Mouse (Mus musculus): ENCODE data around the gene Dcun1d2. TPM values are rescaled to one million over a fixed set of nuclear protein-coding genes. Genes with fewer than 3 reads are reported as not detected.
"Not testable (repeated sequence)": the region's sequence is repeated elsewhere in the genome, so short reads cannot be mapped to it uniquely, and the experiment has no call there.

Gene Dcun1d2
- 29.4 and 31.2 TPM in 2 replicates for polyA plus RNA-seq (2012; rRNA removed)

DNA sequence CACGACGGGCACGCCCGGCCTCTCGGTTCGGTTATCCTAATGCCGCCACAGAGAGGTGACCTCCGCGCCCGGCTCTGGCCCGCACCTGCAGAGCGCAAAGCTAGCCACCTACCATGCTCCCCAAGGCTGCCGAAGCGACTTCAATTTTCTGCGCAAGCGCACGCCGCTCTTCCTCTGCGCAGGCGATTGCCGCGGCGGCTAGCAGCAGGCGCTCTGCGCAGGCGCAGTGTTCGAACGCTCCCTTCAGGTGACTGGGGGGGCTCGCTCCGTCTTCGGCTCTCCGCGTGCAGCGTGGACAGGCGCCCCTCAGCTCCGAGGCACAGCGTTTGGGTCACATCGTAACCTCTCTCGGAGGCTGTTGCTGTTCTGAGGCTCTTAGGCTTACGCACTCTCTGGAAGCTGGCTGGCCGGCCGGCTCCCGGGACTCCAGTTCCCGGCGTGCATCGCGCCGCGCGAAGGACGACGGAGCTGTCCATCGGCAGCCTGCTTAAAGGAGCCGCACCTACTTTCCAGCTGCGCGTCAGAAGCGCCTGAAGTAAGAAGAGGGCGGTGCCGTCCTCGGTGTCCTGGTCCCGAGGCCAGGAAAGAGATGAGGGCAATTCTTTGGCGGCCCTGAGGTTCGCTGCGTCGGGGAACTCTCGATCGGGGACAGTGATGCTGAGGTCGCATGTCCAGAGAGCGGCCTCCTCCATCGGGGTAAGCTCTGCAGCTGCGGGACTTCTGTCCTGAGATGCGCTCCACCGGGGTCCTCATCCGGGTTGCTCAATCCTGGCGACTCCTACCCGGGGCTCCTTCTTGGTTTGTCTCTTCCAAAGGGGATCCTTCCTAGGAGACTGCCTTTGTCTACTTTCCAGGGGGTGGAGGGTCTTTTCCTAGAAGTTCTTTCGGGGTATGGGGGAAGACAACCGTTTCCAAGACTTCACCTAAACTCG is at the start of gene Dcun1d2, which contains the start of gene Tmco3:
Dcun1d2 (minus strand) TSS at position 440 of the 932 bp plus-strand sequence.
Tmco3 (plus strand) TSS at position 499 of the 932 bp plus-strand sequence.
- Histone ChIP-seq H3K27ac (ENCODE audit: control insufficient read depth, insufficient read depth, low read length) (no peak within 1 kb of the TSS), H3K4me3 (ENCODE audit: control insufficient read depth, insufficient read depth, low read length) (peak within 1 kb of the TSS; percentile 66), H3K27me3 (ENCODE audit: control insufficient read depth, insufficient read depth, low read length) (no peaks in the 10 kb centered on the region), H3K36me3 (ENCODE audit: control insufficient read depth, insufficient read depth, low read length) (no peaks in the 10 kb centered on the region), H3K4me1 (replicated peaks; ENCODE audit: control insufficient read depth, insufficient read depth, low read length) (peaks cover 6% of the 10 kb centered on the region)
- WGBS = under 1% methylated on average over 79 of the region's 79 CpGs
- DNase-seq = peak; percentile 94
- TF ChIP-seq CTCF (IDR thresholded peaks at IDR 0.05; ENCODE audit: borderline replicate concordance, control insufficient read depth, extremely low read depth, insufficient read depth, low read length, poor library complexity) (peak; percentile 69), POLR2A (IDR thresholded peaks at IDR 0.05; ENCODE audit: control insufficient read depth, extremely low read depth, insufficient read depth, low read length, poor library complexity) (peak; percentile 74; the same call in 1 of the 2 replicates)

GRCm38 (mm10) chr8:13337678-13338077 is 49.7 kb upstream of the Dcun1d2 start:
- Histone ChIP-seq H3K27ac (ENCODE audit: control insufficient read depth, insufficient read depth, low read length) (no peak overlapping the region), H3K27me3 (ENCODE audit: control insufficient read depth, insufficient read depth, low read length) (no peaks in the 10 kb centered on the region), H3K4me1 (replicated peaks; ENCODE audit: control insufficient read depth, insufficient read depth, low read length) (peaks cover 7% of the 10 kb centered on the region), H3K36me3 (ENCODE audit: control insufficient read depth, insufficient read depth, low read length) (no peaks in the 10 kb centered on the region), H3K4me3 (ENCODE audit: control insufficient read depth, insufficient read depth, low read length) (no peak overlapping the region)
- 56% methylated on average over 3 of the region's 3 CpGs for WGBS
- no peak for TF ChIP-seq CTCF (IDR thresholded peaks at IDR 0.05; ENCODE audit: borderline replicate concordance, control insufficient read depth, extremely low read depth, insufficient read depth, low read length, poor library complexity)
- TF ChIP-seq POLR2A (IDR thresholded peaks at IDR 0.05; ENCODE audit: control insufficient read depth, extremely low read depth, insufficient read depth, low read length, poor library complexity) = no peak
- DNase-seq = no peak

DNA sequence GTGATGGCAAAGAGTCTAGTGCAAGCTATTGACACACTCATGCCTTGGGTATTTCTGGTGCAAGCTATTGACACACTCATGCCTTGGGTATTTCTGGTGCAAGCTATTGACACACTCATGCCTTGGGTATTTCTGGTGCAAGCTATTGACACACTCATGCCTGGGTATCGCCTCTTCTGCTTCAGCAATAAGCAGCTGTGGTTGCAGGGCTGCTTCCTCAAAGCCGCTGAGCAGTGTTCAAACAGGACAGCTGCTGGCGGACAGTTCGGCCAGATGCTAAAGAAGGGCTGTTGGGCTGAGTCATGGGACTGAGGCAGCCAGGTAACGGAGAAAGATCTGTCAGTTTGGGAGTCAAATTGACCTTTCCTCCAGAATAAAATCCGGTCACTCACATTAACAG is 49.3 kb upstream of the Dcun1d2 start:
- not testable (repeated sequence) for DNase-seq; H3K27me3 ChIP-seq (ENCODE audit: control insufficient read depth, insufficient read depth, low read length); H3K4me3 ChIP-seq (ENCODE audit: control insufficient read depth, insufficient read depth, low read length); H3K27ac ChIP-seq (ENCODE audit: control insufficient read depth, insufficient read depth, low read length); H3K4me1 ChIP-seq (replicated peaks; ENCODE audit: control insufficient read depth, insufficient read depth, low read length); H3K36me3 ChIP-seq (ENCODE audit: control insufficient read depth, insufficient read depth, low read length)
- 45% methylated on average over 6 of the region's 6 CpGs for WGBS

DNA sequence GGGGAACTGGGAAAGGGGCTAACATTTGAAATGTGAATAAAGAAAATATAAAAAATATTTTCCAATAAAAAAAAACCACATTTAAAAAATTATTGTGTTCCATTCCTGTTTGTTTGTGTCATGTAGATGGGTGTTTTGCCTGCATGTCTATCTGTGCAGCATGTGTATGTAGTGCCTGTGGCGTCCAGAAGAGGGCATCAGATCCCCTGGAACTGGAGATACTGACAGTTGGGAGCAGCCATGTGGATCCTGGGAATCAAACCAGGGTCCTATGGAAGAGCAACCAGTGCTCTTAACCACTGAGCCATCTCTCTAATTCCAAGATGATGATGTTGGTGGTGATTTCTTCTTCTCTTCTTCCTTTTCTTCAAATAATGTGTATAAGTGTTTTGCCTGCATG is 46.7 kb upstream of the Dcun1d2 start:
- 69% methylated on average over 1 of the region's 1 CpGs for WGBS
- H3K4me1 ChIP-seq (replicated peaks; ENCODE audit: control insufficient read depth, insufficient read depth, low read length) = peaks cover 4% of the 10 kb centered on the region; the same call in 1 of the 2 replicates
- no peak overlapping the region for H3K27ac ChIP-seq (ENCODE audit: control insufficient read depth, insufficient read depth, low read length)
- no peak for DNase-seq
- H3K36me3 ChIP-seq (ENCODE audit: control insufficient read depth, insufficient read depth, low read length) = no peaks in the 10 kb centered on the region
- H3K27me3 ChIP-seq (ENCODE audit: control insufficient read depth, insufficient read depth, low read length) = no peaks in the 10 kb centered on the region
- TF ChIP-seq CTCF (IDR thresholded peaks at IDR 0.05; ENCODE audit: borderline replicate concordance, control insufficient read depth, extremely low read depth, insufficient read depth, low read length, poor library complexity) (no peak), POLR2A (IDR thresholded peaks at IDR 0.05; ENCODE audit: control insufficient read depth, extremely low read depth, insufficient read depth, low read length, poor library complexity) (no peak)
- H3K4me3 ChIP-seq (ENCODE audit: control insufficient read depth, insufficient read depth, low read length) = no peak overlapping the region

GRCm38 (mm10) chr8:13326598-13326997 is 38.7 kb upstream of the Dcun1d2 start:
- peak; percentile 24 for DNase-seq
- Histone ChIP-seq H3K27me3 (ENCODE audit: control insufficient read depth, insufficient read depth, low read length) (no peaks in the 10 kb centered on the region), H3K4me1 (replicated peaks; ENCODE audit: control insufficient read depth, insufficient read depth, low read length) (no peaks in the 10 kb centered on the region), H3K36me3 (ENCODE audit: control insufficient read depth, insufficient read depth, low read length) (no peaks in the 10 kb centered on the region), H3K27ac (ENCODE audit: control insufficient read depth, insufficient read depth, low read length) (no peak overlapping the region), H3K4me3 (ENCODE audit: control insufficient read depth, insufficient read depth, low read length) (no peak overlapping the region)
- TF ChIP-seq CTCF (IDR thresholded peaks at IDR 0.05; ENCODE audit: borderline replicate concordance, control insufficient read depth, extremely low read depth, insufficient read depth, low read length, poor library complexity) (no peak), POLR2A (IDR thresholded peaks at IDR 0.05; ENCODE audit: control insufficient read depth, extremely low read depth, insufficient read depth, low read length, poor library complexity) (no peak)
- WGBS = 33% methylated on average over 5 of the region's 5 CpGs

GRCm38 (mm10) chr8:13316671-13317070 is 28.7 kb upstream of the Dcun1d2 start:
- Histone ChIP-seq H3K27me3 (ENCODE audit: control insufficient read depth, insufficient read depth, low read length) (no peaks in the 10 kb centered on the region), H3K4me3 (ENCODE audit: control insufficient read depth, insufficient read depth, low read length) (no peak overlapping the region), H3K36me3 (ENCODE audit: control insufficient read depth, insufficient read depth, low read length) (no peaks in the 10 kb centered on the region), H3K27ac (ENCODE audit: control insufficient read depth, insufficient read depth, low read length) (no peak overlapping the region), H3K4me1 (replicated peaks; ENCODE audit: control insufficient read depth, insufficient read depth, low read length) (no peaks in the 10 kb centered on the region)
- DNase-seq = peak; percentile 28
- 64% methylated on average over 10 of the region's 10 CpGs for WGBS
- no peak for TF ChIP-seq CTCF (IDR thresholded peaks at IDR 0.05; ENCODE audit: borderline replicate concordance, control insufficient read depth, extremely low read depth, insufficient read depth, low read length, poor library complexity)
- no peak for TF ChIP-seq POLR2A (IDR thresholded peaks at IDR 0.05; ENCODE audit: control insufficient read depth, extremely low read depth, insufficient read depth, low read length, poor library complexity)
